Mouse (Mus musculus) midbrain, postnatal 0 days (tissue): ENCODE results near the gene Myh7b. TPM values are rescaled to one million over a fixed set of nuclear protein-coding genes. Genes with fewer than 3 reads are reported as not detected.
"Not testable (repeated sequence)": the region's sequence is repeated elsewhere in the genome, so short reads cannot be mapped to it uniquely, and the experiment has no call there.

Source experiments
- ATAC-seq: fragments of 200-750 bp; cut with Nextera tagmentation; 2 replicates; pipeline ENCODE4 v1.8.0; 2017; ENCODE audit warnings: moderate number of reproducible peaks, mild to moderate bottlenecking, moderate TSS enrichment, moderate library complexity; ENCODE audit not compliant: low FRiP score
- DNase-seq: peaks from one replicate; pipeline ENCODE4 v3.0.0-alpha.2; 2015; ENCODE audit warnings: low spot score
- H3K27ac ChIP-seq: fragments of 300-500 bp; sonication (generic); 2 replicates; pipeline ENCODE4 v1.5.1; 2014; ENCODE audit warnings: low read depth, mild to moderate bottlenecking, low read length, mixed read lengths
- H3K27me3 ChIP-seq: fragments of 300-500 bp; sonication (generic); 2 replicates; pipeline ENCODE4 v1.6.1; 2014; ENCODE audit warnings: low read length, control low read depth, mixed read lengths; ENCODE audit not compliant: insufficient read depth
- H3K36me3 ChIP-seq: fragments of 300-500 bp; sonication (generic); 2 replicates; pipeline ENCODE4 v1.6.1; 2014; ENCODE audit warnings: low read length, control low read depth, mixed read lengths; ENCODE audit not compliant: insufficient read depth
- H3K4me1 ChIP-seq: fragments of 300-500 bp; sonication (generic); 2 replicates; pipeline ENCODE4 v1.6.1; 2014; ENCODE audit warnings: mild to moderate bottlenecking, control low read depth, antibody characterized with exemption, low read length, mixed read lengths; ENCODE audit not compliant: insufficient read depth
- H3K4me2 ChIP-seq: fragments of 300-500 bp; sonication (generic); 2 replicates; pipeline ENCODE4 v1.6.1; 2014; ENCODE audit warnings: low read depth, mild to moderate bottlenecking, low read length, mixed read lengths; ENCODE audit not compliant: poor library complexity, severe bottlenecking
- H3K4me3 ChIP-seq: fragments of 300-500 bp; sonication (generic); 2 replicates; pipeline ENCODE4 v1.5.1; 2014; ENCODE audit warnings: low read depth, mild to moderate bottlenecking, low read length, moderate library complexity
- H3K9ac ChIP-seq: fragments of 300-500 bp; sonication (generic); replicated peaks from 2 replicates; pipeline ENCODE4 v1.6.1; 2014; ENCODE audit warnings: mild to moderate bottlenecking, low read length, moderate library complexity, mixed read lengths; ENCODE audit not compliant: poor library complexity, severe bottlenecking
- H3K9me3 ChIP-seq: fragments of 300-500 bp; sonication (generic); 2 replicates; pipeline ENCODE4 v1.6.1; 2016; ENCODE audit warnings: low read length, control low read depth
- CTCF ChIP-seq: IDR thresholded peaks from 2 replicates; pipeline ENCODE4 v1.5.1; 2016; ENCODE audit warnings: antibody characterized with exemption, mild to moderate bottlenecking
- WGBS: fragments of 180-500 bp; shearing (Covaris S2); extraction: QIAGEN DNeasy Blood & Tissue Kit; methylation state at CpG from one replicate; pipeline ENCODE4 v1.1.7; 2014; 5-methylcytosine and 5-hydroxymethylcytosine counted together
- polyA plus RNA-seq: library from polyadenylated mRNA; unstranded; fragments of >200 nt; fragmentation: Nextera tagmentation; extraction: Ambion mirVana; gene quantifications from 2 replicates; pipeline ENCODE4 v1.2.1, GENCODE M21; 2015
- total RNA-seq: library from RNA; depleted of rRNA; stranded (reverse); fragments of >200 nt; gene quantifications from 2 replicates; pipeline ENCODE4 v1.2.3, GENCODE M21; 2014

Gene Myh7b
- total and polyA plus RNA-seq, 2 experiments from 2014 or later = 0.38 to 3.4 TPM

DNA sequence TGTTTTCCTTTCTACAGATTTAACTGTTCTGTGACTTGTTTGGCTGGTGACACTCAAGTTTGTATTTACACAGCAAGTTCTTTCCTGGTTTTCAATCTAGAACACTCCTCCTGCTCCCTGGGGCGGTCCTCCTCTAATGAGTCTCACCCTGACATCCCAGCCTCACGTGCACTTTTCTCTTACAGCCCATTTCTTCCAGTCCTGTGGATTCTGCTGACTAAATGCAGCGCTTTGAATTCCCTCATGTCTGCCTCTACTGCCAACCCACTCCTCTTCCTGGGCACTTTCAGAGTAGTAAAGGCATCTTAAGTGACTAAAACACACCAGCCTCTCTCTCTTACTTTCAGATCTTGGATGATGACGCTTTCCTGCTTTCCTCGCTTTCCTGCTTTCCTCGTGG, 19.3 kb upstream of the Myh7b start:
- H3K9ac ChIP-seq = peak overlapping the region; percentile 29
- H3K4me1 ChIP-seq = peaks cover 4% of the 10 kb centered on the region; the same call in 1 of the 2 replicates
- H3K27ac ChIP-seq = peak overlapping the region; percentile 48
- H3K27me3 ChIP-seq = no peaks in the 10 kb centered on the region
- WGBS = 8% methylated on average over 6 of the region's 6 CpGs
- no peaks in the 10 kb centered on the region for H3K9me3 ChIP-seq
- DNase-seq (peak; percentile 3), ATAC-seq (no peak)
- TF ChIP-seq CTCF = no peak
- H3K36me3 ChIP-seq = no peaks in the 10 kb centered on the region
- peak overlapping the region; percentile 59 for H3K4me3 ChIP-seq
- H3K4me2 ChIP-seq = peak overlapping the region; percentile 67

DNA sequence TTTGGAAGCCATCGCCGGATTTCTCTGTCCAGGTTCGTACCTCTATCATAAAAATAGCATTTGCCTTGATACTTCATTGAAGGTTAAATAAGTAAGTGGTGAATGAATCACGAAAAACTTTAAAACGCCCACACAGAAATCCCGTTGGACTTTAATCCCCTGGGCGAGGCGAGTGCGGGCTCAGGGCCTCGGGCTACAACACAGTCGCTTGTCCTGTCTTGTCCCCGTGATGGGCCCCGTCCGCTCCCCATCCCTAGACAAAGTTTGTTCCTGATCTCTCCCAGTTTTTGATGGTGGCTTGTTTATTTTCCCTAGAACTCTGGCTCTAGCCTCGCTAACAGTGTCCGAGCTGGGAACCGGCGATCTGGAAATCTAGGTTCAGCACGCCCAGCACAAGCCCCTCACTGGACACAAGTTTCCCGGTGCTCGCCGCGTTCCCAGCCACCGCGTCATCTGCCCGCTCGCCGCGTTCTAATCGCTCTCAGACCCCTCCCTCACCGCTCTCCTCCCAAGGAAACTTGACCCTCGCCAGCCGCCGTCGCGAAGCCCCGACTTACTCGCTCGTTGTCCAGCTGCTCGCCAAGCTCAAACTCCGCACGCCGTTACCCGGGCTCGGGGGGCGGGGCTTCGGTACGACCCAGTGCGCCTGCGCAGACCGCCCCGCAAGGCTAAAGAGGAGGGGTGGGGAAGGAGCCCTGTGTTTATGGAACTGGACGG, 18.7 kb upstream of the Myh7b start, which contains the start of gene Gss:
Gene Gss, minus strand, starts transcription at position 674 of the 717 bp plus-strand sequence.
- Histone ChIP-seq H3K36me3 (no peaks in the 10 kb centered on the region), H3K9me3 (no peaks in the 10 kb centered on the region), H3K9ac (peak within 1 kb of the TSS; percentile 60), H3K4me3 (peak within 1 kb of the TSS; percentile 59), H3K27ac (peak within 1 kb of the TSS; percentile 48), H3K4me1 (peaks cover 4% of the 10 kb centered on the region; the same call in 1 of the 2 replicates), H3K4me2 (peak within 1 kb of the TSS; percentile 67), H3K27me3 (no peaks in the 10 kb centered on the region)
- no peak for TF ChIP-seq CTCF
- ATAC-seq = peak; percentile 93
- under 1% methylated on average over 53 of the region's 53 CpGs for WGBS
- peak; percentile 96 for DNase-seq

DNA sequence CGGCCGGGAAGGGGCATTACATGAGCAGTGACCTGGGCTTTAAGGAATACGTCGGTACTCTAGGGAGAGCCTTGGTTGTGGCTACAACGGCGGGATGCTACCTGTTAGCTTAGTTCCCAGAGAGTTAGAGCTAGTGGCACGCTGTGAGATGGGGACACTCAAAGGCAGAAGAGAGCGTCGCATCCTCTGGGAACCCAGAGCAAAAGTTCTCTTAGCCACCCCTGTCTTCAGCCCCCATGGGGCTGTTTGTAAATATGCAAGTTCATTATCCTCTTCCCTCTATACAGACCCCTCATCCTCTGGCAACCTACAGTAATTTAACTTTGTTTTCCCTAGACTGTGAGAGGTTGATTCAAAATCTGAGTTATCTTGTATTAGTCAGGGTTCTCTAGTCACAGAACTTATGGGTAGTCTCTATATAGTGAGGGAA, 18.1 kb upstream of the Myh7b start:
- Histone ChIP-seq H3K4me2 (peak overlapping the region; percentile 67), H3K27ac (no peak overlapping the region; the same call in 1 of the 2 replicates), H3K4me3 (peak overlapping the region; percentile 59), H3K9me3 (no peaks in the 10 kb centered on the region), H3K27me3 (no peaks in the 10 kb centered on the region), H3K4me1 (peaks cover 4% of the 10 kb centered on the region; the same call in 1 of the 2 replicates), H3K9ac (peak overlapping the region; percentile 60; the same call in 1 of the 2 replicates), H3K36me3 (no peaks in the 10 kb centered on the region)
- ATAC-seq = no peak
- DNase-seq = no peak
- 1% methylated on average over 9 of the region's 9 CpGs for WGBS
- no peak for TF ChIP-seq CTCF

DNA sequence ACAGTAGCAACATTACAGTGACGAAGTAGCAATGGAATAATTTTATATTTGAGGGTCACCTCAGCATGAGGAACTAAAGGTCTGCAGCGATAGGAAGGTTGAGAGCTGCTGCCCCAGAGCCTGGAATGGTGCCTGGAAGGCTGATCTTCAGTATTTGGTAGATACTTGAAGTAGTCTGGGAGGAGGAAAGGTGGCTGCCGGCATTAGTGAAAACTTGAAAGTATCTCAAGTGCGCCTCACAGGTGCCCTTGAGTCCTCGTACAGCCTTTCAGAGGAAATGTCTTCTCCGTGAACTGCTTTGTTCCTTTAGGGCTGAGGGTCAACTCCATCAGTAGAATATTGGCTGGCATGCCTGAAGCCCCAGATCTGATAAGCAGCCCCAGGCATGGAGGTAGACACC, 15.5 kb upstream of the Myh7b start:
- H3K27me3 ChIP-seq = no peaks in the 10 kb centered on the region
- H3K36me3 ChIP-seq = no peaks in the 10 kb centered on the region
- H3K27ac ChIP-seq = no peak overlapping the region
- H3K4me3 ChIP-seq = no peak overlapping the region
- no peak overlapping the region for H3K4me2 ChIP-seq
- peaks cover 4% of the 10 kb centered on the region; the same call in 1 of the 2 replicates for H3K4me1 ChIP-seq
- DNase-seq (no peak), ATAC-seq (no peak)
- 86% methylated on average over 6 of the region's 6 CpGs for WGBS
- H3K9me3 ChIP-seq = no peaks in the 10 kb centered on the region
- no peak for TF ChIP-seq CTCF
- no peak overlapping the region for H3K9ac ChIP-seq

DNA sequence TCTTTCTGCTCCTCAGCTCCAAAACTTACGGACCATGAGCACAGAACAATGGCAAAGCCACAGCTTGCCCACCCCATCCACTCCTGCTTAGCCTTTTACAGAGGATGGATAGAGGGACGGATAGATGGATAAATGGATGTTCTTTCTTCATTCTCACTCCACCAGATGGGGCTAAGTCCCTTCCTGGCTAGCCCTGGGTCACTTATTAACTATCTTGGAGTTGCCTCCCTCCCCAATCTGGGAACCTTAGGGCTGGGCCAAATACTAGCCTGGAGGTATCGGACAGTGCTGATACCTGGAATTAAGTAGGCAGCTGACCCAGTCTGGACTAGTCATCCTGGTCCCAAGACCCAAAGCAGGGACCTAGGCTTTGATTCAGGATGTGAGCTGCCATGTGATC, 7.3 kb upstream of the Myh7b start:
- Histone ChIP-seq H3K4me2 (no peak overlapping the region), H3K9me3 (no peaks in the 10 kb centered on the region), H3K9ac (no peak overlapping the region), H3K36me3 (no peaks in the 10 kb centered on the region), H3K4me3 (no peak overlapping the region), H3K27me3 (no peaks in the 10 kb centered on the region), H3K27ac (no peak overlapping the region), H3K4me1 (no peaks in the 10 kb centered on the region)
- TF ChIP-seq CTCF = no peak
- DNase-seq (no peak), ATAC-seq (no peak)
- WGBS = 52% methylated on average over 3 of the region's 3 CpGs

DNA sequence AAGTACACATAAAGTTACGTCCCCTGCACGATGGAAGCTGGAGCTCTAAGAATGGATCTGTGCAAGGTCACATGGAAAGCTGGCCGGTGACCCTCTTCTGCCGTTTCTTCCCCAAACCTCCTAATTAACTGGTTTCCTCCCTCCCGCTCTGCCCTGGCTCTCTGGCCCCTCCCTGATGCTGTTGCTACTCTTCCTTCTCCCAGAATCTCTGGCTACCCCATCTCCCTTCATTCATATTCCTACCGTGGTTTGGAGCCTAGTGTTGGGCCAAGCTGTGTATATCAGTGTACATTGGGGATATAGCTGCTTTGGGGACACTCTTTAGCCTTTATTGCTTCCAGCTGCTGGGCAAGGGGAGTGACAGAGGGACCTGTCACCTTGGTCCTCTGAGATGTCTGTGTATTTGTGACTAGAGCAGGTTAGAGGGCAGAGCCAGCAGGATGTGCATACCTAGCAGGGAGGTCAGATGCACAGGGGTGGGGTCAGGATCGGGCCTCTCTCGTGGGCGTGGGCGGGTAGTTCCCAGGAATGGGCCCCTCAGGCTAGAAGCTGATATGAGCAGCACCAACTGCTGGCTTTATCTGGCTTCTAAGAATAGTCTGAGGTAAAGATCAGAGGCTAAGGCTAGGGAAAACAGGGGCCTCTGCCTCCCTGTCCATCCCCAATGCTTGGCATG, 6.3 kb upstream of the Myh7b start:
- 68% methylated on average over 10 of the region's 10 CpGs for WGBS
- ATAC-seq = no peak
- Histone ChIP-seq H3K36me3 (no peaks in the 10 kb centered on the region), H3K4me1 (no peaks in the 10 kb centered on the region), H3K4me2 (no peak overlapping the region), H3K27me3 (no peaks in the 10 kb centered on the region), H3K27ac (no peak overlapping the region), H3K9ac (no peak overlapping the region), H3K4me3 (no peak overlapping the region), H3K9me3 (no peaks in the 10 kb centered on the region)
- TF ChIP-seq CTCF = no peak
- no peak for DNase-seq

DNA sequence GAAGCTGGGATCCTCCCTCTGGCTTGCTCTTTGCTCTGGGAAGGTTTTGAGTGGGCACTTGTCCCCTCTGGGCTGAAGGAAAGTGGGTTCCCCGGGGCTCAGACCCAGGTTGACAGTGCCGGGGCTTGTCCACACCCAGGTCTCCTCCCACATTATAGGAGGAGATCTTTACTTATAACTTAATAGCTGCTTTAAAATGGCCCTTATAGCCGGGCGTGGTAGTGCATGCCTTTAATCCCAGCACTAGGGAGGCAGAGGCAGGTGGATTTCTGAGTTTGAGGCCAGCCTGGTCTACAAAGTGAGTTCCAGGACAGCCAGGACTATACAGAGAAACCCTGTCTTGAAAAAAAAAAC, 5.8 kb upstream of the Myh7b start:
- not testable (repeated sequence) for H3K4me1 ChIP-seq, ATAC-seq, H3K27ac ChIP-seq, DNase-seq, H3K4me3 ChIP-seq, H3K27me3 ChIP-seq, H3K4me2 ChIP-seq, H3K9ac ChIP-seq, H3K9me3 ChIP-seq, H3K36me3 ChIP-seq
- 77% methylated on average over 4 of the region's 4 CpGs for WGBS
